Mouse (Mus musculus): ENCODE measurements at regions not wholly inside any gene's neighbourhood (a gene's known extent, or its start where the extent isn't known, plus 50 kb on each side); places are given as distances from the start of the nearest gene placed in this dataset.
"Not testable (repeated sequence)": the region's sequence is repeated elsewhere in the genome, so short reads cannot be mapped to it uniquely, and the experiment has no call there.

DNA sequence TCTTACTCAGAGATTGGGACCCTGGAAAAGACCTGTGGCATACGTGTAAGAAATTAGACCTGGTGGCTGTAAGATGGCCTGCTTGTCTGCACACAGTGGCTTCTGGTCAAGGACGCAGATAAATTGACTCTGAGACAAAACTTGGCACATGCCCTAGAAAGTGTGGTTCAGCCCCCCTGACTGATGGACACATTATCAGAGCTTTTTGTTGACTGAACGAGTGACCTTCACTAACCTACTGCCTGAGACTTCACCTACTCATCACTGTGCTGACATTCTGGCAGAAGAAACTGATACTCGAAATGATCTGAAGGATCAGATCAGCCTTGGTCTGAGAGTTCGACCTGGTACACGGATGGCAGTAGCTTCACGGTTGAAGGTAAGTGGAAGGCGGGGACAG is 330.9 kb upstream of the B430218F22Rik start:
- H3K4me3 ChIP-seq (replicated peaks); H3K9me3 ChIP-seq (replicated peaks): not testable (repeated sequence)

DNA sequence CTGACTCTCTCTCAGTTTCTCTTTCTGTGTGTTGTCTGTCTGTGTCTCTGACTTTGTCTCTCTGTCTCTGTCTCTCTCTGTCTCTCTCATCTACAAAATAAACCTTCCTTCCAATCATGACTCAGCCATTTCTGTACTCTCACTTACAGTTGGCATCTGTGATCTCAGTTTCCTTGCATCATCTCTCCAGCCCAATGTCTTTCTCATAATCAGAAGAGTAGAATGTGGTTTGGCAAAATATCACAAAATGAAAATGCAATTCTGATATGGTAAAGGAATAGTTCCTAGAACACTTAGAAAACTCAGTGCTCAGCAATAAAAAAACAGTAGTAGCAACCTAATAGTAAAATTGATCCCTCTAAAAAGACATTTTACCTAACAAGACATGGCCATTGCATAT is 320.9 kb upstream of the B430218F22Rik start:
- Histone ChIP-seq H3K9me3 (replicated peaks) (no peaks in the 10 kb centered on the region), H3K9ac (no peak overlapping the region), H3K4me3 (replicated peaks) (no peak overlapping the region), H3K36me3 (no peaks in the 10 kb centered on the region), H3K27me3 (no peaks in the 10 kb centered on the region), H3K4me1 (no peaks in the 10 kb centered on the region), H3K4me2 (no peak overlapping the region), H3K27ac (no peak overlapping the region)
- no peak for ATAC-seq (replicated peaks; ENCODE audit: low FRiP score)

More for the DNA sequence above, 330.9 kb upstream of the B430218F22Rik start:
- WGBS = 79% methylated on average over 8 of the region's 8 CpGs
- not testable (repeated sequence) for ATAC-seq (replicated peaks; ENCODE audit: low FRiP score); H3K9ac ChIP-seq; H3K36me3 ChIP-seq; H3K27ac ChIP-seq; H3K4me2 ChIP-seq; H3K27me3 ChIP-seq; H3K4me1 ChIP-seq

DNA sequence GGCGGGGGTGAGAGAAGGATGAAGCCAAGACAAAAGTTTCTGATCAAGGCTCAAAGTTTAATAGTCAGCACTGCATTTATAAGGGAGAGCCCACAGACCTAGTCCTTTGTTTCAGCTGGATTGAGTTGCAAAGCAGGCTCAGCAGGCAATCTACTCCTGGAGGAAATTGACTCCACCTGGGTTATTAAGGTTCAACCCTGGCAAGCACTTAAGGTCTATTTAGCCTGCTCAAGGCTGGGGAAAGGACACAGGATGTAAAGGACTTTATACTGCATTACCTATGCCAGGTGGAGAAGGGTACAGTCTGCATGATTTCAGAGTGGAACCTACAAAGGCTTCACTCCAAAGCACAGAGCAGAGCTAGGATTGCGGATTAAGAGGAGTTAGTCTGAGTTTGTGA is 318.4 kb upstream of the B430218F22Rik start:
- H3K4me3 ChIP-seq (replicated peaks) = no peak overlapping the region
- H3K4me2 ChIP-seq = no peak overlapping the region
- no peaks in the 10 kb centered on the region for H3K36me3 ChIP-seq
- no peaks in the 10 kb centered on the region for H3K4me1 ChIP-seq
- WGBS = 78% methylated on average over 2 of the region's 2 CpGs
- H3K27ac ChIP-seq = no peak overlapping the region
- no peak overlapping the region for H3K9ac ChIP-seq
- no peak for ATAC-seq (replicated peaks; ENCODE audit: low FRiP score)
- H3K9me3 ChIP-seq (replicated peaks) = no peaks in the 10 kb centered on the region
- H3K27me3 ChIP-seq = no peaks in the 10 kb centered on the region

GRCm38 (mm10) chr13:118086306-118086705 is 300.1 kb upstream of the B430218F22Rik start:
- Histone ChIP-seq H3K4me1 (no peaks in the 10 kb centered on the region), H3K36me3 (no peaks in the 10 kb centered on the region), H3K27me3 (no peaks in the 10 kb centered on the region), H3K4me3 (replicated peaks) (no peak overlapping the region), H3K27ac (no peak overlapping the region), H3K9me3 (replicated peaks) (no peaks in the 10 kb centered on the region), H3K4me2 (no peak overlapping the region), H3K9ac (no peak overlapping the region)
- ATAC-seq (replicated peaks; ENCODE audit: low FRiP score) = no peak
- 71% methylated on average over 5 of the region's 5 CpGs for WGBS

DNA sequence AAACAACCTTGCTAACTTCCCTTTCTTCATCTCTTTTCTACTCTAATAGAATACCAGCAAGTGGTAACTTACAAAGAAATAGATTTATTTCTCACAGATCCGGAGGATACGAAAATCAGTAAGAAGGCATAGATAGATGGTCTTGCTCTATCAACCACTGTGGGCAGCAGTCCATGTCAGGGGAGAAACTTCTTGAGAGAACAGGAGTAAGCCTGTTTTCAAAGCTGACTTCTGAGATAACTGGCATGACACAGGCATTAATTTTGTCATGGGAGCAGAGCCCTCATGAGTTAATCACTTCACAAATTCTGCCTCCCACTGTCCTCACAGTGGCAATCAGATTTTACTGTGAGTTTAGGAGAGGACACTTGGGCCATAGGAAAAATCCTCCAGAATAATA is 299.5 kb upstream of the B430218F22Rik start:
- Histone ChIP-seq H3K4me1 (no peaks in the 10 kb centered on the region), H3K27me3 (no peaks in the 10 kb centered on the region), H3K4me3 (replicated peaks) (no peak overlapping the region), H3K4me2 (no peak overlapping the region), H3K9me3 (replicated peaks) (no peaks in the 10 kb centered on the region), H3K36me3 (no peaks in the 10 kb centered on the region), H3K27ac (no peak overlapping the region), H3K9ac (no peak overlapping the region)
- peak; percentile 75; the same call in 1 of the 2 replicates for ATAC-seq (replicated peaks; ENCODE audit: low FRiP score)
- WGBS = 59% methylated on average over 2 of the region's 2 CpGs

DNA sequence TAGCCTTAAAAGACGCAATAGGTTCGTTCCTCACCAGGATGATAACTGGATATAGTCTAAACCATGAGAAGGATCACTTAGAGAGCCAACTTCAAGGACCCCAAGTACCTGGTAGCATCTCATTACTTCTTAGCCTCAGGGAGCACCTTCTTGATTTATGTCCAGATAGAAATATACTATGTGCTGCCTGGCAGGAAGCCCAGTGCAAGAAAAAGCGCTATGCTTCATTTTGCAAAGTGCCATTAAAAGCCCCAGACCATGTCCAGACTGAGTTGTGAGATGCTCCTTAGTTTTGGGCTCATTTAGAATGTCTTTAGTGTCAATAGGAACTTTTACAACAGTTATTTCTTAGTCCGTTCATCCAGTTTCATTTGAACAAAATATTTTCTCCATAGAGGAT is 298.3 kb upstream of the B430218F22Rik start:
- Histone ChIP-seq H3K27me3 (no peaks in the 10 kb centered on the region), H3K36me3 (no peaks in the 10 kb centered on the region), H3K4me2 (no peak overlapping the region), H3K4me3 (replicated peaks) (no peak overlapping the region), H3K27ac (no peak overlapping the region), H3K4me1 (no peaks in the 10 kb centered on the region), H3K9me3 (replicated peaks) (no peaks in the 10 kb centered on the region), H3K9ac (no peak overlapping the region)
- ATAC-seq (replicated peaks; ENCODE audit: low FRiP score) = peak; percentile 73
- WGBS = 69% methylated on average over 4 of the region's 4 CpGs

DNA sequence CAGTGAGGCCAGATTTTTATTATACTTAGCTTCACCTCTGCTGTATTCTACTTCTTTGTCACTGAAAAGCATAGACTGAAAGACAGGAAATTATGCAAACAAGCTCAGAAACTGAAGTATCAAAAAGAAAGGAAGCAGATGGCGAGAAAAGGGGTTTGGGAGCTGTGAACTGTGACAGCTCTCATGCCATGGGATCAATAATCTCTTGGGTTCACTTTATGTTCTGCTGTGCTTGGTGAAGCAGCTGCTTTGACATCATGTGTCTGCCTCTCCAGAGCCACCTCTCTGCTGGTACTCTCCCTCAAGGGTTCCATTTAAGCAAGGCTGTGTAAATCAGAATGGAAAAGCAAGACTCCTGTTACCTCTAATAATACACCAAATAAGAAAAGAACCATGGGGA is 291.3 kb upstream of the B430218F22Rik start:
- Histone ChIP-seq H3K4me2 (no peak overlapping the region), H3K9ac (no peak overlapping the region), H3K4me3 (replicated peaks) (no peak overlapping the region), H3K36me3 (no peaks in the 10 kb centered on the region), H3K27ac (no peak overlapping the region), H3K27me3 (no peaks in the 10 kb centered on the region), H3K9me3 (replicated peaks) (no peaks in the 10 kb centered on the region), H3K4me1 (no peaks in the 10 kb centered on the region)
- 65% methylated on average over 1 of the region's 1 CpGs for WGBS
- no peak for ATAC-seq (replicated peaks; ENCODE audit: low FRiP score)
